Mouse (Mus musculus): ENCODE measurements around the gene Eid3. TPM values are rescaled to one million over a fixed set of nuclear protein-coding genes. Genes with fewer than 3 reads are reported as not detected.

Gene Eid3
- total RNA-seq, 2 experiments from 2014 or later, result 3.0 to 4.7 TPM

DNA sequence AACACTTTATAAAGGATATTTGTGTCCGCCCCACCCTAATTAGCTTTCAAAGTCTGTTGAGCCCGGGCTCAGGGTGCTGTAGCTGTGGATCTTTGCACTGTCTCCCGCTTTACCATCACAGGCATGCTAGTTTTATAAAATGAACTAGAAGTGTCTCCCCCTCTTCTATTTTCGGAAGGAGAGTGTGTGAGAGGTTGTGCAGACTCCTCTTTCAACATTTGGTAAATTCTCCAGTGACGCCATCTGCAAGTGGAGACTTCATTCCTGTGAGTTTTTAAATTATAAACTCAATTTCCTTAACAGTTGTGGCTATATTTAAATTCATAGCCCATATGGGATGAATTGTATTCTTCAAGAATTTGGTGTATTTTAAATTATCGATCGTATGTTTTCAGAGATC lies 42.1 kb downstream of the Eid3 start:
- ATAC-seq (replicated peaks; ENCODE audit: poor library complexity), result no peak

DNA sequence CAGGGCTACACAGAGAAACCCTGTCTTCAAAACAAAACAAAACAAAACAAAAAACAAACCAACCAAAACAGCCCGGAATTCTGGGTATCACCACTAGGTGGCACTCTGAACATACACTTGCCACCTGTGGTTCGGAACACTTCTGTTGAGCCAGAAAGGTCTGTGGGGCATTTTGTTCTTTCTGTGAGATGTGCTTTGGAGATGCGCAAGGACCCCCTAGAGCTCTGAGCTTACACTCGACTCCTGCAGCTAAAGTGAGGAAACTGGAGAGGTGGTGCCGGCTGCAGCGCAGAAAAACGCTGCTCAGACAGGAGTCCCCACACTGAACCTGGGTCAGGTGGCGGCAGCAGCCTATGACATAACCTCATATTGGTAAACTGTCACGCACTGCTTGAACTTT lies 43.0 kb downstream of the Eid3 start:
- ATAC-seq (replicated peaks; ENCODE audit: poor library complexity), result peak; percentile 63

DNA sequence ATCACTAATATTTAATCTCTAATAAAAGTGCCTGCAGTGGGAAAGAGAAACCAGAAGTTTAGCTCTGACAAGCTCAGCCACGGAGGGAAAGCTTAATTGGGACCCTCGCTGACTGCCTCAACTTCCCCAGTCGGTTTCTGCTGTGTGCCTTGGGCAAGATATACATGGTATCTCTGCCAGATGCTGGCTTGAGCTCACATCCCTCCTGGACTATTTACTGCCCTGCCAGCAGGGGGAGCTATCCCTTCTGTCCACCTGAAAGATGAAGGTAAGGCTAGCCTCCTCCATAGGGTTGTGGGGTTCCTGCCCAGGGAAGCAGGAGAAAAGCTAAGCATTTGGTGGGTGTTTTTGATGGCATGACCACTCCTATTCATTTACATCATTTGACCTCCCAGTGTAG lies 43.8 kb downstream of the Eid3 start:
- ATAC-seq (replicated peaks; ENCODE audit: poor library complexity), result 0 out of 2 replicates have a peak, but pooled peaks have one; percentile 16

GRCm38 (mm10) chr10:82913238-82913637 lies 46.8 kb downstream of the Eid3 start:
- peak; percentile 38 for ATAC-seq (replicated peaks; ENCODE audit: poor library complexity)

- ATAC-seq (replicated peaks; ENCODE audit: poor library complexity), result peak; percentile 70
These were observed 47.3 kb downstream of the Eid3 start for GRCm38 (mm10) chr10:82913772-82914171.

Other genes with a start within 250 kb of the Eid3 start
- gene 1190007I07Rik, start 243.4 kb upstream of the Eid3 start, total RNA-seq (2015), result 49.7 and 50.9 TPM in 2 replicates
- gene 1190007I07Rik, start 243.4 kb upstream of the Eid3 start, total RNA-seq (2017), result 70.9 and 103 TPM in 2 replicates
- gene Tdg, start 236.8 kb upstream of the Eid3 start, total RNA-seq (2015), result 44.7 and 49.4 TPM in 2 replicates
- 84.1 and 125 TPM in 2 replicates for gene Tdg, start 236.8 kb upstream of the Eid3 start, total RNA-seq (2017)
- 0.15 and 0.56 TPM in 2 replicates for gene Glt8d2, start 176.0 kb upstream of the Eid3 start, total RNA-seq (2015)
- gene Glt8d2, start 176.0 kb upstream of the Eid3 start, total RNA-seq (2017), result 0.87 and 1.2 TPM in 2 replicates
- gene Hcfc2, start 170.5 kb upstream of the Eid3 start, total RNA-seq (2015), result 18.2 and 19.6 TPM in 2 replicates
- gene Hcfc2, start 170.5 kb upstream of the Eid3 start, total RNA-seq (2017), result 29.9 and 31.5 TPM in 2 replicates
- 36.2 and 41.8 TPM in 2 replicates for gene Nfyb, start 102.5 kb upstream of the Eid3 start, total RNA-seq (2015)
- gene Nfyb, start 102.5 kb upstream of the Eid3 start, total RNA-seq (2017), result 65.0 and 92.2 TPM in 2 replicates
- 50.6 and 56.6 TPM in 2 replicates for gene Txnrd1, start 32.7 kb upstream of the Eid3 start, total RNA-seq (2015)
- 96.0 and 102 TPM in 2 replicates for gene Txnrd1, start 32.7 kb upstream of the Eid3 start, total RNA-seq (2017)
- gene Chst11, start 118.9 kb downstream of the Eid3 start, total RNA-seq (2015), result 19.2 and 20.0 TPM in 2 replicates
- gene Chst11, start 118.9 kb downstream of the Eid3 start, total RNA-seq (2017), result 20.4 and 22.2 TPM in 2 replicates